Mouse (Mus musculus) midbrain, postnatal 0 days (tissue): Measurements from ENCODE around the gene Il27ra. TPM values are rescaled to one million over a fixed set of nuclear protein-coding genes. Genes with fewer than 3 reads are reported as not detected.

ENCODE experiments used
- ATAC-seq: fragments of 200-750 bp; cut with Nextera tagmentation; 2 replicates; pipeline ENCODE4 v1.8.0; 2017; ENCODE audit warnings: moderate number of reproducible peaks, mild to moderate bottlenecking, moderate TSS enrichment, moderate library complexity; ENCODE audit not compliant: low FRiP score
- DNase-seq: peaks from one replicate; pipeline ENCODE4 v3.0.0-alpha.2; 2015; ENCODE audit warnings: low spot score
- H3K27ac ChIP-seq: fragments of 300-500 bp; sonication (generic); 2 replicates; pipeline ENCODE4 v1.5.1; 2014; ENCODE audit warnings: low read depth, mild to moderate bottlenecking, low read length, mixed read lengths
- H3K27me3 ChIP-seq: fragments of 300-500 bp; sonication (generic); 2 replicates; pipeline ENCODE4 v1.6.1; 2014; ENCODE audit warnings: low read length, control low read depth, mixed read lengths; ENCODE audit not compliant: insufficient read depth
- H3K36me3 ChIP-seq: fragments of 300-500 bp; sonication (generic); 2 replicates; pipeline ENCODE4 v1.6.1; 2014; ENCODE audit warnings: low read length, control low read depth, mixed read lengths; ENCODE audit not compliant: insufficient read depth
- H3K4me1 ChIP-seq: fragments of 300-500 bp; sonication (generic); 2 replicates; pipeline ENCODE4 v1.6.1; 2014; ENCODE audit warnings: mild to moderate bottlenecking, control low read depth, antibody characterized with exemption, low read length, mixed read lengths; ENCODE audit not compliant: insufficient read depth
- H3K4me2 ChIP-seq: fragments of 300-500 bp; sonication (generic); 2 replicates; pipeline ENCODE4 v1.6.1; 2014; ENCODE audit warnings: low read depth, mild to moderate bottlenecking, low read length, mixed read lengths; ENCODE audit not compliant: poor library complexity, severe bottlenecking
- H3K4me3 ChIP-seq: fragments of 300-500 bp; sonication (generic); 2 replicates; pipeline ENCODE4 v1.5.1; 2014; ENCODE audit warnings: low read depth, mild to moderate bottlenecking, low read length, moderate library complexity
- H3K9ac ChIP-seq: fragments of 300-500 bp; sonication (generic); replicated peaks from 2 replicates; pipeline ENCODE4 v1.6.1; 2014; ENCODE audit warnings: mild to moderate bottlenecking, low read length, moderate library complexity, mixed read lengths; ENCODE audit not compliant: poor library complexity, severe bottlenecking
- H3K9me3 ChIP-seq: fragments of 300-500 bp; sonication (generic); 2 replicates; pipeline ENCODE4 v1.6.1; 2016; ENCODE audit warnings: low read length, control low read depth
- CTCF ChIP-seq: IDR thresholded peaks from 2 replicates; pipeline ENCODE4 v1.5.1; 2016; ENCODE audit warnings: antibody characterized with exemption, mild to moderate bottlenecking
- WGBS: fragments of 180-500 bp; shearing (Covaris S2); extraction: QIAGEN DNeasy Blood & Tissue Kit; methylation state at CpG from one replicate; pipeline ENCODE4 v1.1.7; 2014; 5-methylcytosine and 5-hydroxymethylcytosine counted together
- polyA plus RNA-seq: library from polyadenylated mRNA; unstranded; fragments of >200 nt; fragmentation: Nextera tagmentation; extraction: Ambion mirVana; gene quantifications from 2 replicates; pipeline ENCODE4 v1.2.1, GENCODE M21; 2015
- total RNA-seq: library from RNA; depleted of rRNA; stranded (reverse); fragments of >200 nt; gene quantifications from 2 replicates; pipeline ENCODE4 v1.2.3, GENCODE M21; 2014

Il27ra gene
- total and polyA plus RNA-seq, 2 experiments from 2014 or later = 0.21 to 0.71 TPM

- Histone ChIP-seq H3K9me3 (no peaks in the 10 kb centered on the region), H3K4me3 (no peak overlapping the region), H3K27ac (no peak overlapping the region), H3K9ac (0 out of 2 replicates have a peak overlapping the region, but pooled peaks have one; percentile 4), H3K4me2 (peak overlapping the region; percentile 57), H3K4me1 (peaks cover 13% of the 10 kb centered on the region), H3K27me3 (no peaks in the 10 kb centered on the region), H3K36me3 (no peaks in the 10 kb centered on the region)
- ATAC-seq = no peak
- WGBS = 71% methylated on average over 12 of the region's 12 CpGs
- no peak for DNase-seq
- TF ChIP-seq CTCF = no peak
Measured at GRCm38 (mm10) chr8:84068316-84069035, 26.1 kb upstream of the Il27ra start.

- Histone ChIP-seq H3K36me3 (no peaks in the 10 kb centered on the region), H3K27ac (no peak overlapping the region), H3K4me3 (peak overlapping the region; percentile 89), H3K4me1 (peaks cover 13% of the 10 kb centered on the region), H3K4me2 (peak overlapping the region; percentile 57), H3K27me3 (no peaks in the 10 kb centered on the region), H3K9me3 (no peaks in the 10 kb centered on the region), H3K9ac (0 out of 2 replicates have a peak overlapping the region, but pooled peaks have one; percentile 89)
- TF ChIP-seq CTCF = no peak
- ATAC-seq (no peak), DNase-seq (no peak)
- WGBS = 83% methylated on average over 7 of the region's 7 CpGs
Measured at GRCm38 (mm10) chr8:84067911-84068310, 25.5 kb upstream of the Il27ra start.

GRCm38 (mm10) chr8:84067047-84067573, 24.7 kb upstream of the Il27ra start:
- Histone ChIP-seq H3K4me1 (peaks cover 8% of the 10 kb centered on the region), H3K9me3 (no peaks in the 10 kb centered on the region), H3K27me3 (no peaks in the 10 kb centered on the region), H3K36me3 (no peaks in the 10 kb centered on the region), H3K27ac (peak overlapping the region; percentile 96), H3K4me2 (peak overlapping the region; percentile 57), H3K4me3 (peak overlapping the region; percentile 89), H3K9ac (peak overlapping the region; percentile 89)
- DNase-seq = peak; percentile 90
- ATAC-seq = peak; percentile 78
- no peak for TF ChIP-seq CTCF
- WGBS = 1% methylated on average over 55 of the region's 58 CpGs

- peaks cover 8% of the 10 kb centered on the region for H3K4me1 ChIP-seq
- H3K9ac ChIP-seq = peak within 1 kb of the TSS; percentile 89
- peak; percentile 98 for ATAC-seq
- DNase-seq = peak; percentile 100
- H3K9me3 ChIP-seq = no peaks in the 10 kb centered on the region
- peak within 1 kb of the TSS; percentile 96 for H3K27ac ChIP-seq
- no peaks in the 10 kb centered on the region for H3K27me3 ChIP-seq
- under 1% methylated on average over 51 of the region's 51 CpGs for WGBS
- TF ChIP-seq CTCF = no peak
- H3K4me3 ChIP-seq = peak within 1 kb of the TSS; percentile 89
- peak within 1 kb of the TSS; percentile 87 for H3K4me2 ChIP-seq
- no peaks in the 10 kb centered on the region for H3K36me3 ChIP-seq
Measured at GRCm38 (mm10) chr8:84066291-84066930, 24.0 kb upstream of the Il27ra start, which contains the start of gene Rfx1. Gene Rfx1, plus strand, starts transcription at chr8:84066834.

- WGBS = 22% methylated on average over 5 of the region's 5 CpGs
- no peak for TF ChIP-seq CTCF
- Histone ChIP-seq H3K9me3 (no peaks in the 10 kb centered on the region), H3K27ac (peak overlapping the region; percentile 79), H3K4me3 (peak overlapping the region; percentile 49), H3K36me3 (no peaks in the 10 kb centered on the region), H3K9ac (peak overlapping the region; percentile 66), H3K4me2 (peak overlapping the region; percentile 87), H3K27me3 (no peaks in the 10 kb centered on the region), H3K4me1 (peaks cover 8% of the 10 kb centered on the region)
- DNase-seq (no peak), ATAC-seq (no peak)
Measured at GRCm38 (mm10) chr8:84065457-84066072, 23.2 kb upstream of the Il27ra start.
